Mouse (Mus musculus): ENCODE measurements around the gene Tbc1d24. TPM values are rescaled to one million over a fixed set of nuclear protein-coding genes. Genes with fewer than 3 reads are reported as not detected.
"Not testable (repeated sequence)": the region's sequence is repeated elsewhere in the genome, so short reads cannot be mapped to it uniquely, and the experiment has no call there.

Tbc1d24 gene
- total and polyA plus RNA-seq, 2 experiments from 2014 or later, result 22.8 to 145 TPM

- Histone ChIP-seq H3K36me3 (ENCODE audit: insufficient read depth, low read length) (no peaks in the 10 kb centered on the region), H3K27me3 (ENCODE audit: insufficient read depth, low read length) (no peaks in the 10 kb centered on the region), H3K4me2 (ENCODE audit: low read depth, low read length) (no peak overlapping the region), H3K9me3 (ENCODE audit: low read length) (no peaks in the 10 kb centered on the region), H3K4me3 (ENCODE audit: low read length) (no peak overlapping the region), H3K9ac (replicated peaks; ENCODE audit: low read length) (no peak overlapping the region), H3K4me1 (ENCODE audit: insufficient read depth, low read length) (no peaks in the 10 kb centered on the region), H3K27ac (no peak overlapping the region)
- 89% methylated on average over 3 of the region's 3 CpGs for WGBS
- DNase-seq (ENCODE audit: low spot score) (no peak), ATAC-seq (no peak)
- no peak; the same call in 1 of the 2 replicates for TF ChIP-seq CTCF (IDR thresholded peaks at IDR 0.05; ENCODE audit: low read depth)
Measured at GRCm38 (mm10) chr17:24131570-24131969, 73.8 kb downstream of the Tbc1d24 start.

GRCm38 (mm10) chr17:24129246-24129645 is 76.1 kb downstream of the Tbc1d24 start:
- H3K27ac ChIP-seq; H3K9me3 ChIP-seq (ENCODE audit: low read length): not testable (repeated sequence)

GRCm38 (mm10) chr17:24127592-24127991 is 77.8 kb downstream of the Tbc1d24 start:
- H3K27me3 ChIP-seq (ENCODE audit: insufficient read depth, low read length), result no peaks in the 10 kb centered on the region
- H3K9ac ChIP-seq (replicated peaks; ENCODE audit: low read length), result no peak overlapping the region
- no peaks in the 10 kb centered on the region for H3K36me3 ChIP-seq (ENCODE audit: insufficient read depth, low read length)
- no peak for TF ChIP-seq CTCF (IDR thresholded peaks at IDR 0.05; ENCODE audit: low read depth)
- no peak for ATAC-seq
- no peak overlapping the region for H3K4me2 ChIP-seq (ENCODE audit: low read depth, low read length)
- DNase-seq (ENCODE audit: low spot score), result no peak
- H3K27ac ChIP-seq, result no peak overlapping the region
- H3K9me3 ChIP-seq (ENCODE audit: low read length), result no peaks in the 10 kb centered on the region
- H3K4me3 ChIP-seq (ENCODE audit: low read length), result no peak overlapping the region
- H3K4me1 ChIP-seq (ENCODE audit: insufficient read depth, low read length), result no peaks in the 10 kb centered on the region
- 92% methylated on average over 1 of the region's 1 CpGs for WGBS

More at GRCm38 (mm10) chr17:24129246-24129645, 76.1 kb downstream of the Tbc1d24 start:
- not testable (repeated sequence) for H3K36me3 ChIP-seq (ENCODE audit: insufficient read depth, low read length); H3K4me3 ChIP-seq (ENCODE audit: low read length); H3K4me2 ChIP-seq (ENCODE audit: low read depth, low read length); H3K9ac ChIP-seq (replicated peaks; ENCODE audit: low read length); H3K27me3 ChIP-seq (ENCODE audit: insufficient read depth, low read length); DNase-seq (ENCODE audit: low spot score); H3K4me1 ChIP-seq (ENCODE audit: insufficient read depth, low read length); ATAC-seq
- 95% methylated on average over 4 of the region's 4 CpGs for WGBS

GRCm38 (mm10) chr17:24126801-24127200 is 78.6 kb downstream of the Tbc1d24 start:
- ATAC-seq (no peak), DNase-seq (ENCODE audit: low spot score) (no peak)
- Histone ChIP-seq H3K4me2 (ENCODE audit: low read depth, low read length) (no peak overlapping the region), H3K9ac (replicated peaks; ENCODE audit: low read length) (no peak overlapping the region), H3K27ac (no peak overlapping the region), H3K9me3 (ENCODE audit: low read length) (no peaks in the 10 kb centered on the region), H3K4me1 (ENCODE audit: insufficient read depth, low read length) (no peaks in the 10 kb centered on the region), H3K27me3 (ENCODE audit: insufficient read depth, low read length) (no peaks in the 10 kb centered on the region), H3K4me3 (ENCODE audit: low read length) (no peak overlapping the region), H3K36me3 (ENCODE audit: insufficient read depth, low read length) (no peaks in the 10 kb centered on the region)
- 78% methylated on average over 3 of the region's 3 CpGs for WGBS
- TF ChIP-seq CTCF (IDR thresholded peaks at IDR 0.05; ENCODE audit: low read depth), result no peak

Small RNA genes within 50 kb of the gene (microRNA-seq; reads per million reads assigned to microRNA genes)
- gene Mir5134, result 1.2 to 1.4 reads per million in 2 experiments
- 0 to 0.18 reads per million in 2 experiments for gene Mir6965

Other genes starting within 250 kb of the Tbc1d24 start
- gene Prss30, start 225.0 kb downstream of the Tbc1d24 start, total RNA-seq (2014; rRNA removed), result not detected in 2 replicates
- not detected in 2 replicates for gene Prss30, start 225.0 kb downstream of the Tbc1d24 start, polyA plus RNA-seq (2015; fragmentation: Nextera tagmentation; extraction: Ambion mirVana)
- gene Prss22, start 207.5 kb downstream of the Tbc1d24 start, total RNA-seq (2014; rRNA removed), result 0.42 TPM in 1 of 2 replicates, not detected in the other
- not detected in 2 replicates for gene Prss22, start 207.5 kb downstream of the Tbc1d24 start, polyA plus RNA-seq (2015; fragmentation: Nextera tagmentation; extraction: Ambion mirVana)
- gene Prss27, start 167.4 kb downstream of the Tbc1d24 start, total RNA-seq (2014; rRNA removed), result not detected in 2 replicates
- gene Prss27, start 167.4 kb downstream of the Tbc1d24 start, polyA plus RNA-seq (2015; fragmentation: Nextera tagmentation; extraction: Ambion mirVana), result 0.14 TPM in 1 of 2 replicates, not detected in the other
- gene Kctd5, start 132.1 kb downstream of the Tbc1d24 start, total RNA-seq (2014; rRNA removed), result 106 and 109 TPM in 2 replicates
- gene Kctd5, start 132.1 kb downstream of the Tbc1d24 start, polyA plus RNA-seq (2015; fragmentation: Nextera tagmentation; extraction: Ambion mirVana), result 91.4 and 95.7 TPM in 2 replicates
- 49.2 and 54.1 TPM in 2 replicates for gene Pdpk1, start 54.6 kb downstream of the Tbc1d24 start, total RNA-seq (2014; rRNA removed)
- 51.4 and 56.3 TPM in 2 replicates for gene Pdpk1, start 54.6 kb downstream of the Tbc1d24 start, polyA plus RNA-seq (2015; fragmentation: Nextera tagmentation; extraction: Ambion mirVana)
- 42.0 and 53.0 TPM in 2 replicates for gene Amdhd2, start 41.8 kb downstream of the Tbc1d24 start, total RNA-seq (2014; rRNA removed)
- gene Amdhd2, start 41.8 kb downstream of the Tbc1d24 start, polyA plus RNA-seq (2015; fragmentation: Nextera tagmentation; extraction: Ambion mirVana), result 38.4 and 40.0 TPM in 2 replicates
- 780 and 854 TPM in 2 replicates for gene Atp6v0c, start 35.9 kb downstream of the Tbc1d24 start, total RNA-seq (2014; rRNA removed)
- 2,172 and 2,275 TPM in 2 replicates for gene Atp6v0c, start 35.9 kb downstream of the Tbc1d24 start, polyA plus RNA-seq (2015; fragmentation: Nextera tagmentation; extraction: Ambion mirVana)
- 26.9 and 32.5 TPM in 2 replicates for gene Ntn3, start 4.0 kb upstream of the Tbc1d24 start, total RNA-seq (2014; rRNA removed)
- 4.1 and 4.3 TPM in 2 replicates for gene Ntn3, start 4.0 kb upstream of the Tbc1d24 start, polyA plus RNA-seq (2015; fragmentation: Nextera tagmentation; extraction: Ambion mirVana)
- 18.5 and 19.3 TPM in 2 replicates for gene Tedc2, start 15.3 kb upstream of the Tbc1d24 start, total RNA-seq (2014; rRNA removed)
- gene Tedc2, start 15.3 kb upstream of the Tbc1d24 start, polyA plus RNA-seq (2015; fragmentation: Nextera tagmentation; extraction: Ambion mirVana), result 9.8 and 10.2 TPM in 2 replicates
- gene Ccnf, start 45.9 kb upstream of the Tbc1d24 start, total RNA-seq (2014; rRNA removed), result 6.8 and 10.2 TPM in 2 replicates
- gene Ccnf, start 45.9 kb upstream of the Tbc1d24 start, polyA plus RNA-seq (2015; fragmentation: Nextera tagmentation; extraction: Ambion mirVana), result 7.1 and 7.6 TPM in 2 replicates
- gene Abca17, start 145.5 kb upstream of the Tbc1d24 start, total RNA-seq (2014; rRNA removed), result 0.90 and 1.5 TPM in 2 replicates
- 1.0 and 1.2 TPM in 2 replicates for gene Abca17, start 145.5 kb upstream of the Tbc1d24 start, polyA plus RNA-seq (2015; fragmentation: Nextera tagmentation; extraction: Ambion mirVana)
- 98.9 and 102 TPM in 2 replicates for gene Abca3, start 146.4 kb upstream of the Tbc1d24 start, total RNA-seq (2014; rRNA removed)
- 26.1 and 27.3 TPM in 2 replicates for gene Abca3, start 146.4 kb upstream of the Tbc1d24 start, polyA plus RNA-seq (2015; fragmentation: Nextera tagmentation; extraction: Ambion mirVana)
- 234 and 244 TPM in 2 replicates for gene Rnps1, start 209.0 kb upstream of the Tbc1d24 start, total RNA-seq (2014; rRNA removed)
- gene Rnps1, start 209.0 kb upstream of the Tbc1d24 start, polyA plus RNA-seq (2015; fragmentation: Nextera tagmentation; extraction: Ambion mirVana), result 287 and 295 TPM in 2 replicates
- gene Eci1, start 221.1 kb upstream of the Tbc1d24 start, total RNA-seq (2014; rRNA removed), result 45.2 and 47.9 TPM in 2 replicates
- gene Eci1, start 221.1 kb upstream of the Tbc1d24 start, polyA plus RNA-seq (2015; fragmentation: Nextera tagmentation; extraction: Ambion mirVana), result 56.8 and 60.6 TPM in 2 replicates
- gene Dnase1l2, start 237.5 kb upstream of the Tbc1d24 start, total RNA-seq (2014; rRNA removed), result 4.7 and 7.0 TPM in 2 replicates
- 0.71 and 1.1 TPM in 2 replicates for gene Dnase1l2, start 237.5 kb upstream of the Tbc1d24 start, polyA plus RNA-seq (2015; fragmentation: Nextera tagmentation; extraction: Ambion mirVana)

Measured in hindbrain, postnatal 0 days (tissue).